In genomic region chr3:84814157-84814761, GRCm38 (mm10) we compare ENCODE assay signal across 8 mouse cellular contexts. TPM values are rescaled to one million over a fixed set of nuclear protein-coding genes. Genes with fewer than 3 reads are reported as not detected.
DNase-seq lines count a peak whose midpoint lies in the region; ATAC-seq and TF ChIP-seq lines count a peak whose summit lies in the region.

No protein-coding gene starts in this region.

- peak; percentile 99 for DNase-seq in 3T3-L1 (ENCODE audit: low read depth, low spot score)
- peak; percentile 100 for DNase-seq in adrenal gland, postnatal 4 days (ENCODE audit: low spot score in 2 of 2)
- peak; percentile 99 for DNase-seq in embryonic facial prominence, embryonic 14.5 days (ENCODE audit: low spot score)
- DNase-seq in heart, adult 2 months, result peak; percentile 100
- peak; percentile 99 for DNase-seq in kidney, adult 8-10 months
- DNase-seq in spleen, postnatal 10 days (ENCODE audit: low spot score in 2 of 2), result peak; percentile 100

- peaks cover 8% of the 10 kb centered on the region; the same call in 1 of the 2 replicates for H3K79me2 ChIP-seq in heart, adult 2 months (replicated peaks; ENCODE audit: control insufficient read depth, insufficient read depth, low read length)

- peak overlapping the region; percentile 96 for H3K4me2 ChIP-seq in embryonic facial prominence, embryonic 14.5 days (ENCODE audit: low read depth, low read length)
- peak overlapping the region; percentile 98 for H3K4me2 ChIP-seq in limb, embryonic 13.5 days (replicated peaks)
- H3K4me2 ChIP-seq in midbrain, embryonic 16.5 days (ENCODE audit: low read length), result peak overlapping the region; percentile 100

- WGBS in embryonic facial prominence, embryonic 14.5 days, result 1% methylated on average over 23 of the region's 60 CpGs
- WGBS in heart, adult 2 months, result under 1% methylated on average over 49 of the region's 60 CpGs
- under 1% methylated on average over 53 of the region's 60 CpGs for whole genome bisulfite sequencing in limb, embryonic 13.5 days
- WGBS in midbrain, embryonic 16.5 days, result under 1% methylated on average over 51 of the region's 60 CpGs

- H3K4me1 ChIP-seq in embryonic facial prominence, embryonic 14.5 days (ENCODE audit: control insufficient read depth, insufficient read depth, low read length), result peaks cover 13% of the 10 kb centered on the region
- no peaks in the 10 kb centered on the region; the same call in 1 of the 2 replicates for H3K4me1 ChIP-seq in heart, adult 2 months (ENCODE audit: control insufficient read depth, insufficient read depth, low read length)
- peaks cover 25% of the 10 kb centered on the region for H3K4me1 ChIP-seq in limb, embryonic 13.5 days
- H3K4me1 ChIP-seq in midbrain, embryonic 16.5 days (ENCODE audit: control insufficient read depth, insufficient read depth, low read length), result peaks cover 30% of the 10 kb centered on the region

- ATAC-seq in embryonic facial prominence, embryonic 14.5 days (ENCODE audit: low read depth), result peak; percentile 98
- ATAC-seq in limb, embryonic 13.5 days (ENCODE audit: low FRiP score, low read depth), result peak; percentile 98
- peak; percentile 97 for ATAC-seq in midbrain, embryonic 16.5 days

- TF ChIP-seq EP300 in heart, adult 2 months (IDR thresholded peaks at IDR 0.05; ENCODE audit: insufficient read depth, low read depth, low read length), result no peak; the same call in 1 of the 2 replicates

- no peaks in the 10 kb centered on the region for H3K9me3 ChIP-seq in embryonic facial prominence, embryonic 14.5 days (ENCODE audit: control insufficient read depth, low read length)
- H3K9me3 ChIP-seq in limb, embryonic 13.5 days, result no peaks in the 10 kb centered on the region
- H3K9me3 ChIP-seq in midbrain, embryonic 16.5 days (replicated peaks; ENCODE audit: control insufficient read depth, low read length, poor library complexity, severe bottlenecking), result no peaks in the 10 kb centered on the region

- H3K9ac ChIP-seq in embryonic facial prominence, embryonic 14.5 days (ENCODE audit: low read depth, low read length), result peak overlapping the region; percentile 90
- H3K9ac ChIP-seq in heart, adult 2 months (ENCODE audit: low read depth, low read length), result peak overlapping the region; percentile 83
- H3K9ac ChIP-seq in limb, embryonic 13.5 days, result peak overlapping the region; percentile 91
- peak overlapping the region; percentile 86 for H3K9ac ChIP-seq in midbrain, embryonic 16.5 days (ENCODE audit: low read depth, low read length)

- H3K4me3 ChIP-seq in embryonic facial prominence, embryonic 14.5 days (ENCODE audit: low read depth, low read length), result peak overlapping the region; percentile 94
- peak overlapping the region; percentile 98 for H3K4me3 ChIP-seq in heart, adult 2 months
- H3K4me3 ChIP-seq in limb, embryonic 13.5 days, result peak overlapping the region; percentile 97
- peak overlapping the region; percentile 81 for H3K4me3 ChIP-seq in midbrain, embryonic 16.5 days (ENCODE audit: low read depth, low read length)

- intact Hi-C loops in heart, adult 2 months (cut with DNase I), result loop anchor here (5.0 kb wide), 2 partner anchors 33 to 73 kb away; no protein-coding TSS in a partner anchor

- TF ChIP-seq POLR2A in heart, adult 2 months (IDR thresholded peaks at IDR 0.05; ENCODE audit: insufficient read depth, low read depth, low read length), result peak; percentile 51; the same call in 1 of the 2 replicates

- H3K36me3 ChIP-seq in embryonic facial prominence, embryonic 14.5 days (ENCODE audit: control insufficient read depth, insufficient read depth, low read length), result no peaks in the 10 kb centered on the region
- H3K36me3 ChIP-seq in heart, adult 2 months (ENCODE audit: control insufficient read depth, insufficient read depth, low read length), result peaks cover 2% of the 10 kb centered on the region; the same call in 1 of the 2 replicates
- H3K36me3 ChIP-seq in limb, embryonic 13.5 days, result peaks cover 5% of the 10 kb centered on the region; the same call in 1 of the 2 replicates
- no peaks in the 10 kb centered on the region for H3K36me3 ChIP-seq in midbrain, embryonic 16.5 days (ENCODE audit: control insufficient read depth, insufficient read depth, low read length)

- peak overlapping the region; percentile 96 for H3K27ac ChIP-seq in embryonic facial prominence, embryonic 14.5 days (replicated peaks; ENCODE audit: low read depth, low read length)
- peak overlapping the region; percentile 89 for H3K27ac ChIP-seq in heart, adult 2 months
- peak overlapping the region; percentile 94 for H3K27ac ChIP-seq in limb, embryonic 13.5 days
- H3K27ac ChIP-seq in midbrain, embryonic 16.5 days (ENCODE audit: low read length), result peak overlapping the region; percentile 90

- H3K27me3 ChIP-seq in embryonic facial prominence, embryonic 14.5 days (replicated peaks; ENCODE audit: control insufficient read depth, insufficient read depth, low read length), result no peaks in the 10 kb centered on the region
- no peaks in the 10 kb centered on the region for H3K27me3 ChIP-seq in heart, adult 2 months (ENCODE audit: control insufficient read depth, insufficient read depth, low read length)
- no peaks in the 10 kb centered on the region for H3K27me3 ChIP-seq in limb, embryonic 13.5 days
- H3K27me3 ChIP-seq in midbrain, embryonic 16.5 days (ENCODE audit: control insufficient read depth, insufficient read depth, low read depth, low read length), result no peaks in the 10 kb centered on the region

- TF ChIP-seq CTCF in heart, adult 2 months (IDR thresholded peaks at IDR 0.05), result no peak

RNA-seq across cellular contexts. Expression of gene Fbxw7, which starts 0.8 kb away (rescaled TPM):
- total RNA-seq in adrenal gland, postnatal 4 days (2021), result 10 to 100 TPM; 24.4 to 24.7 TPM
- polyA plus RNA-seq in embryonic facial prominence, embryonic 14.5 days (2014; fragmentation: Nextera tagmentation; extraction: Ambion mirVana), result 13.7 and 14.2 TPM in 2 replicates
- 10 to 100 TPM; 42.8 to 44.9 TPM for total RNA-seq in heart, adult 2 months (2021)
- polyA plus RNA-seq in heart, adult 2 months (2012; rRNA removed), result 14.3 and 34.5 TPM in 2 replicates
- 13.0 and 13.3 TPM in 2 replicates for polyA plus RNA-seq in limb, embryonic 13.5 days (2015; fragmentation: Nextera tagmentation; extraction: Ambion mirVana)
- polyA plus RNA-seq in midbrain, embryonic 16.5 days (2015; fragmentation: Nextera tagmentation; extraction: Ambion mirVana), result 28.5 and 29.0 TPM in 2 replicates

Comparison
In these comparisons a context has a peak if more than half of its experiments do, and no peak if none do; other contexts are left out.
1. Peak in every context shown above with its lines: DNase-seq, ATAC-seq, H3K4me3 ChIP-seq and H3K27ac ChIP-seq.